Mouse (Mus musculus) lung, embryonic 15.5 days (tissue): ENCODE measurements around the gene Stk32c. TPM values are rescaled to one million over a fixed set of nuclear protein-coding genes. Genes with fewer than 3 reads are reported as not detected.

Source experiments
- ATAC-seq: fragments of 200-750 bp; cut with Nextera tagmentation; 2 replicates; pipeline ENCODE4 v1.8.0; 2017; ENCODE audit warnings: moderate number of reproducible peaks, borderline replicate concordance; ENCODE audit not compliant: low FRiP score, low TSS enrichment; ENCODE audit errors: extremely low read depth
- H3K27ac ChIP-seq: fragments of 300-500 bp; sonication (generic); 2 replicates; pipeline ENCODE4 v1.5.1; 2015; ENCODE audit warnings: moderate library complexity, mild to moderate bottlenecking, inconsistent platforms
- H3K27me3 ChIP-seq: fragments of 300-500 bp; sonication (generic); 2 replicates; pipeline ENCODE4 v1.6.1; 2015; ENCODE audit warnings: inconsistent platforms
- H3K36me3 ChIP-seq: fragments of 300-500 bp; sonication (generic); 2 replicates; pipeline ENCODE4 v1.6.1; 2015; ENCODE audit warnings: inconsistent platforms
- H3K4me1 ChIP-seq: fragments of 300-500 bp; sonication (generic); 2 replicates; pipeline ENCODE4 v1.6.1; 2015; ENCODE audit warnings: inconsistent platforms
- H3K4me2 ChIP-seq: fragments of 300-500 bp; sonication (generic); 2 replicates; pipeline ENCODE4 v1.6.1; 2015; ENCODE audit warnings: inconsistent platforms, mild to moderate bottlenecking, moderate library complexity
- H3K4me3 ChIP-seq: fragments of 300-500 bp; sonication (generic); 2 replicates; pipeline ENCODE4 v1.5.1; 2015; ENCODE audit warnings: mild to moderate bottlenecking, inconsistent platforms
- H3K9ac ChIP-seq: fragments of 300-500 bp; sonication (generic); 2 replicates; pipeline ENCODE4 v1.6.1; 2015; ENCODE audit warnings: inconsistent platforms
- H3K9me3 ChIP-seq: fragments of 300-500 bp; sonication (generic); 2 replicates; pipeline ENCODE4 v1.6.1; 2016; ENCODE audit warnings: inconsistent platforms
- WGBS: fragments of 180-500 bp; shearing (Covaris S2); methylation state at CpG from one replicate; pipeline ENCODE4 v1.1.7; 2015; 5-methylcytosine and 5-hydroxymethylcytosine counted together
- polyA plus RNA-seq: library from polyadenylated mRNA; unstranded; fragments of >200 nt; fragmentation: Nextera tagmentation; extraction: Ambion mirVana; gene quantifications from 2 replicates; pipeline ENCODE4 v1.2.1, GENCODE M21; 2015

Gene Stk32c
- polyA plus RNA-seq, 1 experiment from 2014 or later, result 0.22 TPM

GRCm38 (mm10) chr7:139224070-139224469 is 11.0 kb upstream of the Stk32c start:
- ATAC-seq, result no peak
- Histone ChIP-seq H3K4me1 (peaks cover 29% of the 10 kb centered on the region), H3K4me3 (no peak overlapping the region), H3K27me3 (no peaks in the 10 kb centered on the region), H3K4me2 (no peak overlapping the region), H3K27ac (no peak overlapping the region), H3K36me3 (no peaks in the 10 kb centered on the region), H3K9ac (no peak overlapping the region), H3K9me3 (no peaks in the 10 kb centered on the region)
- 69% methylated on average over 1 of the region's 1 CpGs for WGBS

GRCm38 (mm10) chr7:139222341-139222740 is 9.2 kb upstream of the Stk32c start:
- no peak for ATAC-seq
- Histone ChIP-seq H3K4me1 (peaks cover 23% of the 10 kb centered on the region), H3K36me3 (no peaks in the 10 kb centered on the region), H3K9ac (no peak overlapping the region), H3K9me3 (no peaks in the 10 kb centered on the region), H3K4me3 (no peak overlapping the region), H3K27ac (no peak overlapping the region), H3K27me3 (no peaks in the 10 kb centered on the region), H3K4me2 (no peak overlapping the region)
- WGBS, result 82% methylated on average over 4 of the region's 4 CpGs

GRCm38 (mm10) chr7:139221856-139222255 is 8.7 kb upstream of the Stk32c start:
- no peaks in the 10 kb centered on the region for H3K27me3 ChIP-seq
- H3K4me2 ChIP-seq, result no peak overlapping the region
- no peak overlapping the region for H3K27ac ChIP-seq
- no peak overlapping the region for H3K9ac ChIP-seq
- no peak for ATAC-seq
- peaks cover 23% of the 10 kb centered on the region for H3K4me1 ChIP-seq
- 97% methylated on average over 2 of the region's 2 CpGs for WGBS
- H3K36me3 ChIP-seq, result no peaks in the 10 kb centered on the region
- no peaks in the 10 kb centered on the region for H3K9me3 ChIP-seq
- no peak overlapping the region for H3K4me3 ChIP-seq

GRCm38 (mm10) chr7:139221072-139221471 is 8.0 kb upstream of the Stk32c start:
- no peak for ATAC-seq
- no peak overlapping the region for H3K4me2 ChIP-seq
- peaks cover 23% of the 10 kb centered on the region for H3K4me1 ChIP-seq
- no peak overlapping the region for H3K9ac ChIP-seq
- H3K36me3 ChIP-seq, result no peaks in the 10 kb centered on the region
- no peaks in the 10 kb centered on the region for H3K9me3 ChIP-seq
- no peak overlapping the region for H3K27ac ChIP-seq
- H3K4me3 ChIP-seq, result no peak overlapping the region
- 63% methylated on average over 5 of the region's 5 CpGs for WGBS
- H3K27me3 ChIP-seq, result no peaks in the 10 kb centered on the region

GRCm38 (mm10) chr7:139220303-139220702 is 7.2 kb upstream of the Stk32c start:
- Histone ChIP-seq H3K4me3 (no peak overlapping the region), H3K4me1 (peaks cover 23% of the 10 kb centered on the region), H3K36me3 (no peaks in the 10 kb centered on the region), H3K9ac (no peak overlapping the region), H3K4me2 (no peak overlapping the region), H3K27me3 (no peaks in the 10 kb centered on the region), H3K9me3 (no peaks in the 10 kb centered on the region), H3K27ac (no peak overlapping the region)
- peak; percentile 33; the same call in 1 of the 2 replicates for ATAC-seq
- 22% methylated on average over 2 of the region's 2 CpGs for WGBS

GRCm38 (mm10) chr7:139219486-139219885 is 6.4 kb upstream of the Stk32c start:
- H3K27ac ChIP-seq, result no peak overlapping the region
- H3K9ac ChIP-seq, result no peak overlapping the region
- no peaks in the 10 kb centered on the region for H3K27me3 ChIP-seq
- H3K4me2 ChIP-seq, result no peak overlapping the region
- 74% methylated on average over 5 of the region's 5 CpGs for WGBS
- H3K36me3 ChIP-seq, result no peaks in the 10 kb centered on the region
- H3K4me1 ChIP-seq, result peaks cover 17% of the 10 kb centered on the region; the same call in 1 of the 2 replicates
- no peaks in the 10 kb centered on the region for H3K9me3 ChIP-seq
- no peak for ATAC-seq
- no peak overlapping the region for H3K4me3 ChIP-seq

GRCm38 (mm10) chr7:139218641-139219415 is 5.7 kb upstream of the Stk32c start:
- H3K27me3 ChIP-seq, result no peaks in the 10 kb centered on the region
- no peak overlapping the region for H3K9ac ChIP-seq
- WGBS, result 43% methylated on average over 6 of the region's 6 CpGs
- no peak overlapping the region for H3K4me2 ChIP-seq
- H3K9me3 ChIP-seq, result no peaks in the 10 kb centered on the region
- ATAC-seq, result no peak
- no peak overlapping the region for H3K4me3 ChIP-seq
- H3K27ac ChIP-seq, result no peak overlapping the region
- no peaks in the 10 kb centered on the region for H3K36me3 ChIP-seq
- H3K4me1 ChIP-seq, result peaks cover 20% of the 10 kb centered on the region

GRCm38 (mm10) chr7:139217046-139217445 is 3.9 kb upstream of the Stk32c start:
- Histone ChIP-seq H3K4me1 (peaks cover 29% of the 10 kb centered on the region), H3K27me3 (no peaks in the 10 kb centered on the region), H3K36me3 (no peaks in the 10 kb centered on the region), H3K4me3 (no peak overlapping the region), H3K27ac (no peak overlapping the region), H3K9ac (no peak overlapping the region), H3K9me3 (no peaks in the 10 kb centered on the region), H3K4me2 (no peak overlapping the region)
- 76% methylated on average over 7 of the region's 7 CpGs for WGBS
- no peak for ATAC-seq

- Histone ChIP-seq H3K4me2 (no peak overlapping the region), H3K27ac (no peak overlapping the region), H3K9ac (no peak overlapping the region), H3K27me3 (no peaks in the 10 kb centered on the region), H3K4me3 (no peak overlapping the region), H3K36me3 (no peaks in the 10 kb centered on the region), H3K4me1 (peaks cover 29% of the 10 kb centered on the region), H3K9me3 (no peaks in the 10 kb centered on the region)
- ATAC-seq, result no peak
- WGBS, result 90% methylated on average over 9 of the region's 9 CpGs
These were observed 3.4 kb upstream of the Stk32c start for GRCm38 (mm10) chr7:139216464-139216863.

- Histone ChIP-seq H3K4me3 (no peak overlapping the region), H3K36me3 (no peaks in the 10 kb centered on the region), H3K27ac (no peak overlapping the region), H3K27me3 (no peaks in the 10 kb centered on the region), H3K9me3 (no peaks in the 10 kb centered on the region), H3K9ac (no peak overlapping the region), H3K4me2 (no peak overlapping the region), H3K4me1 (peaks cover 29% of the 10 kb centered on the region)
- no peak for ATAC-seq
- 77% methylated on average over 7 of the region's 7 CpGs for WGBS
These were observed 2.8 kb upstream of the Stk32c start for GRCm38 (mm10) chr7:139215946-139216345.

GRCm38 (mm10) chr7:139215516-139215915 is 2.4 kb upstream of the Stk32c start:
- Histone ChIP-seq H3K27me3 (no peaks in the 10 kb centered on the region), H3K9ac (no peak overlapping the region), H3K4me2 (no peak overlapping the region), H3K4me1 (peaks cover 29% of the 10 kb centered on the region), H3K27ac (no peak overlapping the region), H3K36me3 (no peaks in the 10 kb centered on the region), H3K4me3 (no peak overlapping the region), H3K9me3 (no peaks in the 10 kb centered on the region)
- 50% methylated on average over 1 of the region's 1 CpGs for WGBS
- ATAC-seq, result no peak

GRCm38 (mm10) chr7:139214596-139215340 is 1.7 kb upstream of the Stk32c start:
- ATAC-seq, result no peak
- H3K9ac ChIP-seq, result no peak overlapping the region
- H3K36me3 ChIP-seq, result no peaks in the 10 kb centered on the region
- H3K27me3 ChIP-seq, result no peaks in the 10 kb centered on the region
- no peaks in the 10 kb centered on the region for H3K9me3 ChIP-seq
- peaks cover 24% of the 10 kb centered on the region for H3K4me1 ChIP-seq
- no peak overlapping the region for H3K4me2 ChIP-seq
- H3K27ac ChIP-seq, result no peak overlapping the region
- H3K4me3 ChIP-seq, result no peak overlapping the region
- 76% methylated on average over 14 of the region's 14 CpGs for WGBS
